Mouse (Mus musculus): ENCODE results near the gene Otub2. TPM values are rescaled to one million over a fixed set of nuclear protein-coding genes. Genes with fewer than 3 reads are reported as not detected.
A peak's percentile ranks its signal among the peaks of the same experiment; 100 is the strongest.

The Otub2 gene
- total and polyA plus RNA-seq, 3 experiments: 8.4 to 126 (median 12.3) TPM

DNA sequence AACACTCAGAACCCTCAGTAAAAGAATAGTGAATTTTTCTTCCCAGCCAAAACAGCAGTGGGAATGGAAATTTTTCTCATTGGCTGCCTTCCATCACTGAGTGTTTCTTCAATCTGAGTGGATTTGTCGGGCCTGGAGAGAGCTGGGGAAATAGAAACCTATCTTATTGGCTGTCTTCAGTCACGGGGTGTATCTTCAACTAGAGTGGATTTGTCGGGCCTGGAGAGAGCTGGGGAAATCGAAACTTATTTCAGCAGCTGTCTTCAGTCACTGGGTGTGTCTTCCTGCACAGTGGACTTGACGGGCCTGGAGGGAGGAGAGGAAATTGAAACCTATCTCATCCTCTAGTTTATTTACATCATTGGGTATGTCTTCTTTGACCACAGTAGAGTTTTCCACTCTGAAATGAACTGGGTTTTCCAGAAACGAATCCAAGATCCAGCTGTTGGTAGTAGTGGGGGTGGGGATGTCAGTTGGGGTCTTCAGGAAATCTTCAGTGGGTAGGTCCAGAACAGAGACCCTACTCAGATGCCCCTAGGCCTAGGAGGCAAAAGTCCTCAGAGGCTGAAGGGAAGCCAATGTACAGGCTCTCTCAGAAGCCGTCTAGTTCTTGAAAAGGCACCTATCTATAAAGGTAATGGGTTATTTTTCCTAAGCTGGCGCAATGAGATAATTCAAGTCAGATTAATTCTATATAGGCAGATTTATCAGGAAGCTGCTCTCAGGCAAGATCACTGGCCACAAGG is 45.7 kb downstream of the Otub2 start, which contains the start of gene Ifi27:
Ifi27 (plus strand) TSS at position 226 of the 746 bp plus-strand sequence.
- Histone ChIP-seq H3K9ac (ENCODE audit: control insufficient read depth, low read depth, low read length, poor library complexity, severe bottlenecking) (peak within 1 kb of the TSS; percentile 81), H3K27me3 (ENCODE audit: control insufficient read depth in 1 of 2, insufficient read depth in 2 of 2, low read length in 2 of 2) (no peaks in the 10 kb centered on the region), H3K9me3 (replicated peaks; ENCODE audit: insufficient read depth, low read length) (no peaks in the 10 kb centered on the region), H3K36me3 (ENCODE audit: control insufficient read depth in 1 of 2, insufficient read depth in 2 of 2, low read length in 2 of 2) (peaks cover 0 to 5% of the 10 kb centered on the region in 2 experiments; a peak in 3 of 4 replicates), H3K27ac (ENCODE audit: control insufficient read depth, low read depth, low read length) (peak within 1 kb of the TSS; percentile 87), H3K4me1 (ENCODE audit: control insufficient read depth in 1 of 2, insufficient read depth in 2 of 2, low read length in 2 of 2) (peaks cover 3 to 14% of the 10 kb centered on the region in 2 experiments; a peak in 3 of 4 replicates), H3K4me3 (ENCODE audit: control insufficient read depth in 1 of 2, insufficient read depth in 1 of 2, low read depth in 2 of 2, low read length in 2 of 2) (peak within 1 kb of the TSS; percentile 69 to 79), H3K79me2 (ENCODE audit: control insufficient read depth, insufficient read depth, low read length, poor library complexity) (no peaks in the 10 kb centered on the region)
- peak; percentile 92 for DNase-seq (ENCODE audit: low read depth, low spot score)
- TF ChIP-seq POLR2A (IDR thresholded peaks at IDR 0.05; ENCODE audit: control insufficient read depth in 1 of 2, insufficient read depth in 1 of 2, low read depth in 1 of 2, low read length in 2 of 2, poor library complexity in 1 of 2) (peak in 1 of 2 experiments; percentile 66; a peak in 2 of 4 replicates), RAD21 (IDR thresholded peaks at IDR 0.05; ENCODE audit: low read depth, low read length) (no peak), SIN3A (IDR thresholded peaks at IDR 0.05; ENCODE audit: low read length) (peak; percentile 92), NELFE (IDR thresholded peaks at IDR 0.05; ENCODE audit: low read depth, low read length) (peak; percentile 71), RCOR1 (IDR thresholded peaks at IDR 0.05; ENCODE audit: low read depth, low read length) (no peak), NRF1 (IDR thresholded peaks at IDR 0.05; ENCODE audit: insufficient read depth, low read depth, low read length, poor library complexity, severe bottlenecking) (no peak), SMC3 (IDR thresholded peaks at IDR 0.05; ENCODE audit: low read depth, low read length) (no peak), HCFC1 (IDR thresholded peaks at IDR 0.05; ENCODE audit: low read depth, low read length) (peak; percentile 84), MXI1 (IDR thresholded peaks at IDR 0.05; ENCODE audit: low read depth, low read length) (peak; percentile 71), CHD2 (IDR thresholded peaks at IDR 0.05; ENCODE audit: low read length) (no peak), POLR2AphosphoS5 (IDR thresholded peaks at IDR 0.05; ENCODE audit: borderline replicate concordance, low read depth, low read length) (no peak; the same call in 1 of the 2 replicates), ZKSCAN1 (IDR thresholded peaks at IDR 0.05; ENCODE audit: low read depth, low read length) (no peak), TAL1 (IDR thresholded peaks at IDR 0.05; ENCODE audit: low read length) (no peak), MAZ (IDR thresholded peaks at IDR 0.05; ENCODE audit: low read depth, low read length) (no peak), GATA1 (IDR thresholded peaks at IDR 0.05; ENCODE audit: low read depth, low read length) (0 out of 2 replicates have a peak, but pooled peaks have one; percentile 5), ETS1 (IDR thresholded peaks at IDR 0.05; ENCODE audit: low read depth, low read length) (peak; percentile 90), ZC3H11A (IDR thresholded peaks at IDR 0.05; ENCODE audit: low read depth, low read length) (no peak), TCF12 (IDR thresholded peaks at IDR 0.05; ENCODE audit: low read depth, low read length) (peak; percentile 42; the same call in 1 of the 2 replicates), ELF1 (IDR thresholded peaks at IDR 0.05; ENCODE audit: low read depth, low read length) (peak; percentile 68), ZNF384 (IDR thresholded peaks at IDR 0.05; ENCODE audit: low read depth, low read length) (no peak), USF2 (IDR thresholded peaks at IDR 0.05; ENCODE audit: borderline replicate concordance in 1 of 2, insufficient read depth in 1 of 2, low read depth in 1 of 2, low read length in 2 of 2) (peak; percentile 55 to 95), KAT2A (conservative IDR thresholded peaks at IDR 0.05; ENCODE audit: low read depth, low read length) (no peak), MAFK (IDR thresholded peaks at IDR 0.05; ENCODE audit: borderline replicate concordance, low read depth, low read length) (no peak), EP300 (IDR thresholded peaks at IDR 0.05; ENCODE audit: low read depth in 1 of 2, low read length in 2 of 2) (no peak), USF1 (IDR thresholded peaks at IDR 0.05; ENCODE audit: low read depth, low read length) (peak; percentile 99), BHLHE40 (IDR thresholded peaks at IDR 0.05; ENCODE audit: borderline replicate concordance, low read depth, low read length) (no peak), ZMIZ1 (IDR thresholded peaks at IDR 0.05; ENCODE audit: low read depth, low read length) (no peak), MAX (IDR thresholded peaks at IDR 0.05; ENCODE audit: low read length) (peak; percentile 85), MYC (IDR thresholded peaks at IDR 0.05; ENCODE audit: low read depth, low read length) (no peak), TBP (IDR thresholded peaks at IDR 0.05; ENCODE audit: low read depth, low read length) (peak; percentile 80), E2F4 (IDR thresholded peaks at IDR 0.05; ENCODE audit: borderline replicate concordance, low read depth, low read length) (no peak), GABPA (IDR thresholded peaks at IDR 0.05; ENCODE audit: low read depth, low read length) (no peak), POLR2AphosphoS2 (IDR thresholded peaks at IDR 0.05; ENCODE audit: low read length) (peak; percentile 49; the same call in 1 of the 2 replicates), CTCF (IDR thresholded peaks at IDR 0.05 in 2 of 3, conservative IDR thresholded peaks at IDR 0.05 in 1 of 3; ENCODE audit: control insufficient read depth in 1 of 3, insufficient read depth in 1 of 3, low read depth in 2 of 3, low read length in 3 of 3, poor library complexity in 1 of 3, severe bottlenecking in 1 of 3) (no peak), CHD1 (IDR thresholded peaks at IDR 0.05; ENCODE audit: low read depth, low read length) (no peak), JUND (IDR thresholded peaks at IDR 0.05; ENCODE audit: low read depth, low read length) (no peak), MYB (IDR thresholded peaks at IDR 0.05; ENCODE audit: low read depth, low read length) (no peak)

All from MEL (cell line).